Comparison of ENCODE assay signal across 8 mouse cellular contexts in the genomic region with DNA sequence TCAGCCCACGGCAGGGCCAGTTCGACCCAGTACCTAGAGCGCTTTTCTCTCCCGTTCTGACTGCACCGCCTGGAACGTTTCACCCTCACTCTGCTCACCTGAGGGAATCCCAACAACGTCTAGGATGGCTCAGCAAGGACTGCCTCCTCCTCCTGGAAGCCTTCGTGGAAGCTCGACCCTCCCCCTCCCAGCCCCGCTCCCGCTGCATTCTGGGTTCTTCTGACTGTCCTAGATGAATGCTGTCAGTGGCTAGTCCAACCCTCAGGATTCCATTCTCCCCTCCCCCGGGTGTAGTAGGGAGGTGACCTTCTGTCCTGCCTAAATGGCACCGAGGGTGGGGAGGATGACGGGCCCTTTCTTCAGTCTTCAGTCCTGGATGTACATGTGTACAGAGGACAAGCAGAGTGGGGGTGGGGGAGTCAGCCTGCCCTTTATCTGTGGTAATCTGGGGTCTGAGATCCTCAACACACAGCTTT. TPM values are rescaled to one million over a fixed set of nuclear protein-coding genes. Genes with fewer than 3 reads are reported as not detected.
DNase-seq lines count a peak whose midpoint lies in the region; ATAC-seq and TF ChIP-seq lines count a peak whose summit lies in the region.

TSS of gene Csrnp1 (minus strand) at position 123 of the 476 bp plus-strand sequence.

- peak within 1 kb of the TSS; percentile 89 for H3K4me2 ChIP-seq in forebrain, postnatal 0 days (ENCODE audit: low read depth)
- peak within 1 kb of the TSS; percentile 99 for H3K4me2 ChIP-seq in kidney, embryonic 16.5 days (replicated peaks; ENCODE audit: low read depth, low read length)
- peak within 1 kb of the TSS; percentile 87 for H3K4me2 ChIP-seq in midbrain, embryonic 13.5 days (replicated peaks)

- H3K9ac ChIP-seq in forebrain, postnatal 0 days = peak within 1 kb of the TSS; percentile 55
- peak within 1 kb of the TSS; percentile 77 for H3K9ac ChIP-seq in kidney, embryonic 16.5 days (replicated peaks; ENCODE audit: low read length)
- H3K9ac ChIP-seq in midbrain, embryonic 13.5 days (replicated peaks) = peak within 1 kb of the TSS; percentile 58

- 0 out of 2 replicates have a peak, but pooled peaks cover 2% of the 10 kb centered on the region for H3K27me3 ChIP-seq in forebrain, postnatal 0 days (ENCODE audit: insufficient read depth, low read length)
- H3K27me3 ChIP-seq in kidney, embryonic 16.5 days (ENCODE audit: insufficient read depth, low read length) = no peaks in the 10 kb centered on the region
- peaks cover 44% of the 10 kb centered on the region for H3K27me3 ChIP-seq in midbrain, embryonic 13.5 days

- peak within 1 kb of the TSS; percentile 64 for H3K4me3 ChIP-seq in forebrain, postnatal 0 days (ENCODE audit: low read depth, low read length)
- peak within 1 kb of the TSS; percentile 80 for H3K4me3 ChIP-seq in kidney, embryonic 16.5 days (ENCODE audit: low read length)
- H3K4me3 ChIP-seq in midbrain, embryonic 13.5 days (replicated peaks) = peak within 1 kb of the TSS; percentile 58

- ATAC-seq in forebrain, postnatal 0 days = no peak
- ATAC-seq in kidney, embryonic 16.5 days (ENCODE audit: low FRiP score, low TSS enrichment) = peak; percentile 4; the same call in 1 of the 2 replicates
- no peak for ATAC-seq in midbrain, embryonic 13.5 days
- no peak for ATAC-seq in erythroid progenitor cell, adult 5-6 weeks (replicated peaks; ENCODE audit: low FRiP score, poor library complexity, severe bottlenecking)

- 0 out of 2 replicates have a peak within 1 kb of the TSS, but pooled peaks have one; percentile 35 for H3K27ac ChIP-seq in forebrain, postnatal 0 days (ENCODE audit: low read depth, low read length)
- peak within 1 kb of the TSS; percentile 98 for H3K27ac ChIP-seq in kidney, embryonic 16.5 days (ENCODE audit: low read length)
- no peak within 1 kb of the TSS for H3K27ac ChIP-seq in midbrain, embryonic 13.5 days

- WGBS in forebrain, postnatal 0 days = 16% methylated on average over 14 of the region's 14 CpGs
- 11% methylated on average over 14 of the region's 14 CpGs for WGBS in kidney, embryonic 16.5 days
- WGBS in midbrain, embryonic 13.5 days = 6% methylated on average over 14 of the region's 14 CpGs

- no peaks in the 10 kb centered on the region for H3K36me3 ChIP-seq in forebrain, postnatal 0 days (ENCODE audit: insufficient read depth)
- H3K36me3 ChIP-seq in kidney, embryonic 16.5 days (ENCODE audit: insufficient read depth, low read length) = no peaks in the 10 kb centered on the region
- no peaks in the 10 kb centered on the region for H3K36me3 ChIP-seq in midbrain, embryonic 13.5 days

- TF ChIP-seq CTCF in forebrain, postnatal 0 days (IDR thresholded peaks at IDR 0.05; ENCODE audit: low read depth) = no peak

- peaks cover 7% of the 10 kb centered on the region; the same call in 1 of the 2 replicates for H3K4me1 ChIP-seq in forebrain, postnatal 0 days (ENCODE audit: insufficient read depth)
- H3K4me1 ChIP-seq in kidney, embryonic 16.5 days (ENCODE audit: insufficient read depth, low read length) = peaks cover 38% of the 10 kb centered on the region
- H3K4me1 ChIP-seq in midbrain, embryonic 13.5 days (replicated peaks) = peaks cover 40% of the 10 kb centered on the region

- no peaks in the 10 kb centered on the region for H3K9me3 ChIP-seq in forebrain, postnatal 0 days (ENCODE audit: low read length)
- no peaks in the 10 kb centered on the region for H3K9me3 ChIP-seq in kidney, embryonic 16.5 days (ENCODE audit: low read length)
- H3K9me3 ChIP-seq in midbrain, embryonic 13.5 days = no peaks in the 10 kb centered on the region

- DNase-seq in left cerebral cortex, adult 8-10 months (ENCODE audit: low spot score in 2 of 2) = no peak
- DNase-seq in left cerebral cortex, adult 11 months (ENCODE audit: low spot score) = no peak
- DNase-seq in adrenal gland, adult 8-10 months = no peak
- DNase-seq in forebrain, postnatal 0 days = no peak
- DNase-seq in natural killer cell, adult 2 months (ENCODE audit: low spot score in 2 of 2) = no peak

RNA-seq across cellular contexts. Expression of gene Csrnp1, which starts in this region (rescaled TPM):
- 10 to 100 TPM; 13.4 to 25.5 (median 14.7) TPM for total RNA-seq in left cerebral cortex, adult 8-10 months (2022)
- 10 to 100 TPM in 3 of 4 experiments, 1 to 10 TPM in 1; 7.7 to 69.5 (median 16.0) TPM for total RNA-seq in adrenal gland, adult 8-10 months (2022)
- 6.3 and 10.9 TPM in 2 replicates for total RNA-seq in forebrain, postnatal 0 days (2014; rRNA removed)
- polyA plus RNA-seq in forebrain, postnatal 0 days (2015; fragmentation: Nextera tagmentation; extraction: Ambion mirVana) = 2.2 and 2.7 TPM in 2 replicates
- polyA plus RNA-seq in kidney, embryonic 16.5 days (2015; fragmentation: Nextera tagmentation; extraction: Ambion mirVana) = 7.1 and 8.7 TPM in 2 replicates
- 1.1 and 1.3 TPM in 2 replicates for polyA plus RNA-seq in midbrain, embryonic 13.5 days (2015; fragmentation: Nextera tagmentation; extraction: Ambion mirVana)
- total RNA-seq in erythroid progenitor cell, adult 5-6 weeks (2015; ENCODE audit: low replicate concordance) = 2.1 and 2.2 TPM in 2 replicates
- total RNA-seq in erythroid progenitor cell, adult 5-6 weeks (2017; ENCODE audit: low replicate concordance) = 1.4 and 3.0 TPM in 2 replicates
